In genomic region chr8:120448131-120448530, GRCm38 (mm10) we compare ENCODE assay signal across 14 mouse cellular contexts.
A peak's percentile ranks its signal among the peaks of the same experiment; 100 is the strongest.
DNase-seq lines count a peak whose midpoint lies in the region; ATAC-seq and TF ChIP-seq lines count a peak whose summit lies in the region.
"Had no signal": no experiment of that assay in that cellular context is flagged by ENCODE, and none has a peak within 500 bp of the region (broad histone marks: within the 10 kb centered on the region; RNA-seq: fewer than 3 reads in every experiment).

No protein-coding gene starts in this region.

- H3K36me3 ChIP-seq in neural tube, embryonic 11.5 days (ENCODE audit: control insufficient read depth, insufficient read depth, low read length) = no peaks in the 10 kb centered on the region; the same call in 1 of the 2 replicates
- H3K36me3 ChIP-seq in hindbrain, embryonic 14.5 days (replicated peaks; ENCODE audit: control insufficient read depth, insufficient read depth) = no peaks in the 10 kb centered on the region
- H3K36me3 ChIP-seq: limb, embryonic 13.5 days had no signal

- peaks cover 38% of the 10 kb centered on the region for H3K4me1 ChIP-seq in neural tube, embryonic 11.5 days (ENCODE audit: control insufficient read depth, insufficient read depth, low read length)
- H3K4me1 ChIP-seq in hindbrain, embryonic 14.5 days (replicated peaks; ENCODE audit: control insufficient read depth, insufficient read depth, low read length) = peaks cover 36% of the 10 kb centered on the region

- no peak overlapping the region for H3K9ac ChIP-seq in neural tube, embryonic 11.5 days (ENCODE audit: low read length)
- H3K9ac ChIP-seq in hindbrain, embryonic 14.5 days = no peak overlapping the region
- H3K9ac ChIP-seq: limb, embryonic 13.5 days had no signal

- peak; percentile 64 for ATAC-seq in neural tube, embryonic 11.5 days (ENCODE audit: insufficient read depth, low FRiP score, low TSS enrichment)
- ATAC-seq in hindbrain, embryonic 14.5 days (ENCODE audit: low FRiP score) = no peak

- DNase-seq in gastrocnemius, adult 2 months = no peak
- no peak for DNase-seq in gastrocnemius, postnatal 4 days (ENCODE audit: low spot score in 2 of 2)
- DNase-seq in neural tube, embryonic 11.5 days (ENCODE audit: low spot score) = peak; percentile 51
- no peak for DNase-seq in neural tube, embryonic 10.5 days (ENCODE audit: extremely low spot score, low spot score)
- DNase-seq in hindbrain, embryonic 14.5 days (ENCODE audit: low spot score) = no peak
- DNase-seq in lung, adult 18-20 months = no peak
- DNase-seq in lung, postnatal 36 days = no peak
- DNase-seq: cerebellum, adult 9-11 months; heart, adult 11 months; kidney, adult 2 months; kidney, postnatal 36 days; right cerebral cortex, postnatal 14 days; thymus, postnatal 36 days had no signal

- no peak overlapping the region for H3K4me2 ChIP-seq in neural tube, embryonic 11.5 days (ENCODE audit: low read depth)
- no peak overlapping the region for H3K4me2 ChIP-seq in hindbrain, embryonic 14.5 days (replicated peaks)
- H3K4me2 ChIP-seq: limb, embryonic 13.5 days had no signal

- H3K27me3 ChIP-seq in neural tube, embryonic 11.5 days (ENCODE audit: control insufficient read depth, insufficient read depth, low read length) = no peaks in the 10 kb centered on the region
- no peaks in the 10 kb centered on the region for H3K27me3 ChIP-seq in hindbrain, embryonic 14.5 days (ENCODE audit: control insufficient read depth, insufficient read depth, low read length)

- no peaks in the 10 kb centered on the region for H3K9me3 ChIP-seq in neural tube, embryonic 11.5 days (ENCODE audit: control insufficient read depth, low read length)
- no peaks in the 10 kb centered on the region for H3K9me3 ChIP-seq in hindbrain, embryonic 14.5 days (ENCODE audit: control insufficient read depth, low read length)
- H3K9me3 ChIP-seq: limb, embryonic 13.5 days had no signal

- TF ChIP-seq CTCF in gastrocnemius, adult 2 months (IDR thresholded peaks at IDR 0.05) = no peak

- H3K4me3 ChIP-seq in gastrocnemius, adult 2 months = no peak overlapping the region
- no peak overlapping the region for H3K4me3 ChIP-seq in neural tube, embryonic 11.5 days (ENCODE audit: low read depth, low read length)
- no peak overlapping the region for H3K4me3 ChIP-seq in hindbrain, embryonic 14.5 days (replicated peaks; ENCODE audit: low read length)
- H3K4me3 ChIP-seq: limb, embryonic 13.5 days had no signal

- intact Hi-C loops in gastrocnemius, adult 2 months (cut with DNase I) = no loop called here

- H3K27ac ChIP-seq in gastrocnemius, adult 2 months = peak overlapping the region; percentile 89
- H3K27ac ChIP-seq in neural tube, embryonic 11.5 days (ENCODE audit: low read depth, low read length) = no peak overlapping the region
- peak overlapping the region; percentile 4 for H3K27ac ChIP-seq in hindbrain, embryonic 14.5 days
- H3K27ac ChIP-seq: limb, embryonic 13.5 days had no signal

- 20% methylated on average over 6 of the region's 6 CpGs for WGBS in neural tube, embryonic 11.5 days
- 16% methylated on average over 6 of the region's 6 CpGs for WGBS in hindbrain, embryonic 14.5 days
